Mouse (Mus musculus) naive thymus-derived CD4-positive, alpha-beta T cell, adult 2 months (primary cell): Measurements from ENCODE around the gene Ccr5.
"Not testable (repeated sequence)": the region's sequence is repeated elsewhere in the genome, so short reads cannot be mapped to it uniquely, and the experiment has no call there.

Experiments used
- DNase-seq: peaks from one replicate; pipeline ENCODE4 v3.0.0-alpha.2; 2011; ENCODE audit warnings: low read depth

Ccr5 gene

DNA sequence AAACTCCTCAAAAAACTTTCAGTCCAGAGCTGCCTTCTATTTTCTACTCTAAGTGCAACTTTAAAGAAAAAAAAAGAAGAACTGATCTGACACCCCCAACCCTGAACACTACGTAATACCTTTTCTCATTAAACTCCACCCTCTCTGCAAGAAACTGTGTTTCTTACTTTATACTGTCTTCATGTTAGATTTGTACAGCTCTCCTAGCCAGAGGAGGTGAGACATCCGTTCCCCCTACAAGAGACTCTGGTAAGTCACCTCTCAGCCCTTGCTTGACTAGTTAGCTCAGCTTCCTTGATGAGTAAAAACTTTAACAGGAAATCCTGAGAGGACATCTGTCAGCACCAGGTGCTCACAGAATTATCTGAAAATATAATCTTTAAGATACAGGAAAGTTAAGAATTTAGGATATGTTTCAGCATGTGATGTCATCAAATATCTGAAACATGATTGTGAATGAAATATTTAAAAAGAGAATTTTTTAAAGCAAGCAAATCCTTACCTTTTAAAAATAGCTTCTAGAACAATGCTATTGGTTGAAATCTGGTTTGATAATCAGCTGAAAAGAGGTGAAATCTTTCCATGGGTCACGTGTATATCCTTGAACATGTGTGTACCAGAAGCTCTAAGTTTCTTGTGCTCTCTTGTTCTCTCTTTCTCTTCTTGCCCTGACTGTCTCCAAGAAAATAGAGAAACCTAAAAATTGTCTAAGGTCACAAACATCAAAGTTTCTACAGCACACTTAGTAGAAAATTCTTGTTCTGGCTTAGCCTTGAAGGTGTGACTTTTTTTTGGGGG is at the start of gene Ccr5:
Ccr5 (plus strand) TSS at position 157 of the 798 bp plus-strand sequence.
- peak; percentile 65 for DNase-seq

DNA sequence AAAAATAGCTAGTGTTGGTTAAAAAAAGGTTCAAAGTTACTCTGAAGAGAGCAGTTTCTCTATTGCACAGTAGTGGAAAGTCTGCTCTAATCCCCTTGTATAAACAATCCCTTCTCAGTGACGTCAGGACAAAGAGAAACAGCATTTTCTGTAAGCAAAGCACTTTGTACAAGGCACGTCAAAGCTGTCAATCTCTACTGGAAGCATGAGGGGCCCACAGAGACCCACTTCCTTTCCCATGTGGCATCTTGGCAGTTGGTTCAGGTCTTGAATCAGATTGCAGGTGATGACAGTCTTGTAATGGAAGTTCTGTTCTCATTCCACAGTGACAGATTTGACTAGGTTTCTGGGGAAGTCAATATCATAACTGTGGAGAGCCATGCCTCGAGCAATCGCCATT is 41.5 kb upstream of the Ccr5 start:
- peak; percentile 42 for DNase-seq

DNA sequence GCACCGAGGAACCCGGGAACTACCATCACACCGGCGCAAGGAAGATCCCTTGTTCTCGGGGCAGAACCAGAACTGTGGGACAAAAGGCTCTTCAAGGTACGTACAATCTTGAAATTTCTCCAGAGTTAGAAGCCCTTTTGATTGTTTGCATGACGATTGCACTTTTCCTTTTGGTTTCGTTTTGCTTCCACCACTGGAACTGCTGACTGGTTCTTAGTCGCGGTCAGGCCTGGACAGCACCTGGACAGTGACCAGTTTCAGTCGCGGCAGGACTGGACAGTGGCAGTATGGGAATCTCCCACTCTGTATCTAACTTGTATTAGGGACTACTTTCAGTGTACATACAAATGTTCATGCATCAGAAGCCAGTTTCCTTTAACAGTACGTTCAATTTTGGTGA is 40.9 kb upstream of the Ccr5 start:
- not testable (repeated sequence) for DNase-seq

DNA sequence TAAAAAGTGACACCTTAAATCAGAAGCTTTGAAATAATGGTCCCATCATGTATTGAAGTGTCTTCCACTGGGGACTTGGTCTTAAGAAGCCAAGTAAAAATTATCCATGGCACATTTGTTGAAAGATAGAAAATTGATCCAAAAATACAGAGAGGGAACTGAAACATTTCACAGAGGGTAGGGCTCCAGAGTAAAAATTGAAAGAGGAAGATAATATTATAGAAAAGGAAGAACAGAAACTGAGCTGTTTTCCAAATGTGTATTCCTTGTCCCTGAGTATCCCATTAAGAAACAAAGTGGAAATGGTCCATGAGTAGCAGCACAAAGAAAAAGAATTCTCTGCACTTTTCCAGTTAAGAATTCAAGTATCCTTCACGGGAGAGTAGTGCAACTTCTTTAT is 30.9 kb upstream of the Ccr5 start:
- DNase-seq: no peak

DNA sequence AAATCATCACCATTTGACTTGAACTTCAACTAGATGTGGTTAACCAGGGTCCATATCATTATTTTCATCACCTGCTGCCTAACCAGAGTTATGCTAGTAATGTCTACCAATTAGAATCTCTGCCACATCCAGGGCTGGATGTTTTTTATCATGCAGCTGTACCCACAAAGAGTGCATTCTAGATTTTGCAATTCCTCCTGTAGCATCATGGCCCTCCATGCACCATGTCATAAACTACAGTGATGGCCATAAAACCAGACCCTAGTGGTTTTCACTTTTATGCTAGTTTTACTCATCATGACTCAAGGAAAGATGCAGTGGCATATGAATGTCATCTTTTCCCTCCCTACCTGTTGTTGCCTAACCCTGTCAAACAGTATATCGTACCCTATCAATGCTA is 22.2 kb upstream of the Ccr5 start:
- no peak for DNase-seq

- peak; percentile 67 for DNase-seq
Observed at GRCm38 (mm10) chr9:124100357-124100756, 21.0 kb upstream of the Ccr5 start.

DNA sequence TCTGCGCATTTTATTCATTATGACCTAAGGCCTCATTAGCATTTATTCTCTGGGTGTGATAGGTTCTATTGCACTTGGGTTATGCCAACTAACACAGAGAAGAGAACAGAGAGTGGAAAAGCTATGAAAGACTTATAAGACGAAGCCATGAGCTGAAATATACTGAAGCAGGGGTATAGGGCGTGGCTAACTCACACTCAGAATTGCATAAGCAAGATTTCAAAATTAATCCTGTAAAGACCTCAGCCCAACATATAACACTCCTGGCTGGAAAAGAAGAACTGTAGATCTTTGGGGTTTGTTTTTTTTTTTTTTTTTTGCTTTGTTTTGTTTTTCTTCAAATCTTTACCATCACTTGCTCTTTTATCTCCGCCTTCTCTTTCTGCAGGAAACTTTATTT is 19.6 kb upstream of the Ccr5 start, which contains the start of gene Ccr2:
Ccr2 (plus strand) TSS at position 228 of the 400 bp plus-strand sequence.
- no peak for DNase-seq

- no peak for DNase-seq
Observed at GRCm38 (mm10) chr9:124103199-124103598, 18.1 kb upstream of the Ccr5 start.

- DNase-seq: no peak
Observed at GRCm38 (mm10) chr9:124105196-124105595, 16.1 kb upstream of the Ccr5 start.

- no peak for DNase-seq
Observed at GRCm38 (mm10) chr9:124107232-124107631, 14.1 kb upstream of the Ccr5 start.

DNA sequence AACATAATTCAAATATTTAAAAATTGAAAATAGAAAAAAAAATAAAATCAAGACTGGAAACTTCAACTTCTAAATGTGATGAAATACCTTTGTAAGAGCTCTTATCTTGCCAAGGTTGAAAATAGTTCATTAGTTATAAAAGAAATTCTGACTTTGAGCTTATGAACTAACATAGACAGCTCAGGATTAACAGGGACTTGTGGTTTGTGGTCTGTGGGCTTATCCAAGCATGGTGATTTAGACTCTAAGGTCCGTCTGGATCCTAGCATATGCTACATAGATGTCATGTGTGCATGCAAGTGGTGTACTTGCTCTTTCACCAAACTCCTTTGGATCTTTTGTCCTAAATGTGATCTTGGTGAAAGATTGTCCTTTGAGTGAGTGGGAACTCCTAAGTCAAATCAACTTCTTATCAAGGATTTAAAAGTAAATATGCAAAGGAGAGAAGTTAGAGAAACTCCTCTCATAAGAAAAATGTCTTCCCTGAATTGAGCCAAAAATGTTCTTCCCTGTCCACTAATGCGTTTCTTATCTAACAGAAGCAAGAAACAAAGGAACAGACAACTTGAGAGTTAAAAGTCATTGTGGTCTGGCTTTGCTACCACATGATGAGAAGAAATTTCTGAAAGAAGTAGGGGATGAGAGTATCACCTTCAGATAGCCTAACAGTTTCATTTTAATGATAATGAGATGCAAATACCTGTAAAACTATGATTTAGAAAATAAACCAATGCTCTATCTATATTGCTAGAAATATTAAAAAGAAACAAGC is 12.8 kb upstream of the Ccr5 start:
- DNase-seq: no peak

DNA sequence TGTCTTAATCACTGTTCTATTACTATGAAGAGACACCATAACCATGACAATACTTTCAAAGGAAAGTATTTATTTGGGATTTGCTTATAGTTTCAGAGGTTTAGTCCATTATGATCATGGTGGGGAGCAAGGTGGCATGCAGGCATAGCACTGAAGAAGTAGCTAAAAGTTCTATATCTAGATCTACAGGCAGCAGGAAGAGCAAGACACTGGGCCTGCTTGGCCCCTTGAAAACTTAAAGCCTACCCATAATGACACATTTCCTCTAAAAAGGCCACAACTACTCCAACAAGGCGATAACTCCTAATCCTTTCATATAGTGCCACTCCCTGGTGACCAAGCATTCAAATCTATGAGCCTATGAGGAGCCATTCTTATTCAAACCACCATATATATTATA is 9.3 kb upstream of the Ccr5 start:
- DNase-seq: no peak

- no peak for DNase-seq
Observed at GRCm38 (mm10) chr9:124112591-124113239, 8.6 kb upstream of the Ccr5 start.

DNA sequence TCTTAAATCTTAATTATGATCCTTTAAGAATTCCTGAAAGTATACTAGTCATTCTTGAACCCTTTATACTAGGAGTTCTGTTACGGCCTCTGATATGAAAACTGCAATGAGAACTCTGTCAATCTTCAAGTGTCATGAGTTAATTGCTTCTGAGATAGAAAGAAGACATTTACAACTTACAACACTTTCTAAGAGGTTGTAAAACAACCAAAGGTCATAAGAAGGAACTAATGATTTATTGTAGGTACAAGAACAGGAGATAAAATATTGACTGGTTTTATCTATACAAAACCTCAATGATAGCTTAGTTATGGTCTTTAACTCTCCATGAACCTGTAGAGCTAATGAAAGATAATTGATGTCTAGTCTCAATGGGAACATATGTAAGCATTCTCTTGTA is 7.6 kb upstream of the Ccr5 start:
- DNase-seq: no peak

DNA sequence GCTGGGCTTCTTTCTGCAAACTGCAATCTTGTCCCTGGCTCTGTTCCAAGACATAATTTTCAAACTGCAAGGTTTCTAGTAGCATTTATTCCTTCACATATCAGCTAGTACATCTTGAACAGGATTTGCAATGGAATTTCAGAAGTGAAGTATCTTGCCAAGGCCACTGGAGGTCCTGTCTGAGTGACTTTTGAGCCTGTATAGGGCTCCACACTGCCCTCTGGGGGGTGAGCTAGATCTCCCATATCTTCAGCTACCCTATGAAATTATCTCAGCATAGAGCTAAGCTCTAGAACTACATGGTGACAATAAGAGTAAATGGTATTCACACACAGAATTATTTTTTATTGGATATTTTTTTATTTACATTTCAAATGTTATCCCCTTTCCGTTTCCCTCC is 2.9 kb upstream of the Ccr5 start:
- peak; percentile 74 for DNase-seq

DNA sequence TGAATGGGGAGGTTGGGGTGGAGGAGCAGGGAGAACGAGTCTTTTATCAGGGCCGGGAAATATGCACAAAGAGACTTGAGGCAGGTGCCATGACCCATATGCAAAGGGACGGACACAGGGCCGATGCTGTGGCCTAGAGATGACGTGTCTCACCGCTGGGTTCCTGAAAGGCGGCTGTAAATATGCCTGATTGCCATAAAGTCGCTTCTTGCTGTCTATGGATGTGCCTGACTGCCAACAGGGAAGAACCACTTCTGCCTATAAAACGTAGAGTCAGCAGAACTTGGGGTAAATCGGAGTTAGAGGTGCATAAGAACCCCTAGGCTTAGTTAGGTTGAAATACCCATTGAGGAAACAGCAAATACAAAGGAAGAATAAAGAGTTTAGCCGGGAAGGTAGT is 4.2 kb downstream of the Ccr5 start:
- no peak for DNase-seq

- peak; percentile 58 for DNase-seq
Observed at GRCm38 (mm10) chr9:124126373-124126772, 5.0 kb downstream of the Ccr5 start.

DNA sequence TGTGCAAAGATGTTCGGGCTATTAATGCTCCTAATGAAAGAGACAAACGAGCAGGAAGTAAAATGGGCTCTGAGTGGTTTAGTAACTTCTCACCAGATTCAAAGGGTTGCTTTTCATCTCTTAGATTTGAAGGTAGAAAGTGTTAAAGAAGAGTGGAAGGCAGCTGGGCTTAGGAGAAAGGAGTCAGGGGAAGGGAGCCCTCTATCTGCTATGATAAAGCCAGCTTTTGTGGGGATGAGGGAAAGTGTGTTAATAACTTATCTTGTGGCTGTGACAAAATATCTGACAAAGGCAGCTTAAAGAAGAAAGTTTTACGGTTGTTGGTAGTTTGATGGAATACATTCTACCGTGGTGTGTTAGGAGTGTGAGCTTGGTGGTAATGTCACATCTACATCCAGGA is 6.1 kb downstream of the Ccr5 start:
- DNase-seq: no peak

GRCm38 (mm10) chr9:124128379-124128778 is 7.0 kb downstream of the Ccr5 start:
- DNase-seq: peak; percentile 80

- peak; percentile 27 for DNase-seq
Observed at GRCm38 (mm10) chr9:124132899-124133298, 11.6 kb downstream of the Ccr5 start.

DNA sequence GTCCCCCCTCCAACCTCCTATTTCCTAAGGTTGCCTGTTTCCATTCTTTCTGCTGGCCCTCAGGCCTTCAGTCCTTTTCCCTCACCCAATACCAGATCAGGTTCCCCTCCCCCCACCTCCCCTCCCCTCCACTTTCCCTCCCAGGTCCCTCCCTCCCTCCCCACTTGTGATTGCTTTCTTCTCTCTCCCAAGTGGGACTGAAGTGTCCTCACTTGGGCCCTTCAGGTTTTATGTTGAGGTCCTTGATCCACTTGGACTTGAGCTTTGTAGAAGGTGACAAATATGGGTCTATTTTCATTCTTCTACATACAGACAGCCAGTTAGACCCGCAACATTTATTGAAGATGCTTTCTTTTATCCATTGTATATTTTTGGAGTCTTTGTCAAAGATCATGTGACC is 13.6 kb downstream of the Ccr5 start:
- not testable (repeated sequence) for DNase-seq

DNA sequence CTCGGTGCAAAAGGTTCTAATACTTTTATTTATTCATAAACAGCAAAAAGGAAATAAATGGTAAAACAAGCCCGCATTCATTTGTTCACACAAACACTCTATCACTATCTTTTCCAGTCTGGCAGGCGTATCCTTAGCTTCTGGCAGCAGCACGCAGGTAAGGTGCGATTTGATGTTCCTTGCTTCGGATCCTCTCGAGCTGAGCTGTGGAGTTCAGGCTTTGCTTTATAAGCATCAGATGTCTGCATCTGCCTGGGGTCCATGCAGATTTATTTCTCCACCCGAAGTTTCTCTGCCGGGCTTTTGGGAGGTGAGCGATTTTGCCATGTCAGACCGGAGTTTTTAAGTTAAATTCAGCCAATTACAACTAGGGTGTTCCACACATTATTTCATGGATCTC is 16.3 kb downstream of the Ccr5 start:
- DNase-seq: no peak
